Mouse (Mus musculus): ENCODE data around the gene Kcnmb4.

DNA sequence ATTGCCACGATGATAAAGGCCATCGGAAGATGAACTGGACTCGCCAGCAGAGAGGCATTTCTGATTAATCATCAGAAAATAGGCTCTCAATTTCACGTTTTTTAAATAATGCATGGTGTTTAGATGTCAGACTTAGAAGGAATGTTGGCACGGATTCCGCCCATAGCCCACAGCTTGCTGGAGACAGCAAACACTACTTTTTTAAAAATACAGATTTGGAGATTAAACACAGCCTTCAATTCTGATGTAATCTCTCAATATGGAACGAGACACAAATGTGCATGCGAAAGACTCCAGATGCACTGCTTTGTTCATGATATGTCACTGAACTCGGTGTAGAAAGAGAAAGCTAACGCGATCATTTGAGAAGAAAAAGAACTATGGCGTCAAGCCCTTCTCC lies 38.2 kb downstream of the Kcnmb4 start:
- TF ChIP-seq CTCF (IDR thresholded peaks at IDR 0.05; ENCODE audit: extremely low read depth, insufficient read depth, low read length) (no peak), POLR2A (IDR thresholded peaks at IDR 0.05; ENCODE audit: extremely low read depth, insufficient read depth, low read length) (no peak)
